Mouse (Mus musculus): ENCODE data around the gene Churc1. TPM values are rescaled to one million over a fixed set of nuclear protein-coding genes. Genes with fewer than 3 reads are reported as not detected.

The Churc1 gene
- polyA plus RNA-seq, 1 experiment = 25.6 TPM

DNA sequence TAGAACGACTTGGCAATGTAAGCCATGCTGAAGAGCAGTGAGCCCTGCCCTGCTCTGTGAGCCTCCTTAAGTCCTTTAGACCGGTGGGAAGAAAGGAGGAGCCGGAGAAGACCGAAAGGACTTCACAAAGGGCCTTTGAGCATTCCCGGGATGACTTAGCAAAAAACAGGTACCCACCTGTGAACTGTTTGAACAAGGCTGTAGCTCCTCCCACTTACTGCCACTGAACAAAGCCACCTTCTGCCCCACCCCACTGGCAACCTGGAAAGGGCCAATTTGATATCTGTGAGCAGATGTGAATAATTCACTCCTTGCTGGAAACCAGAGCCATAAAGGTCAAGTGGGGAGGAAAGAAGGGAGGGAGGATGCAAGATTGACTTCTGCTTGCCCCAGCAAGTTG is 30.0 kb downstream of the Churc1 start, which contains the start of gene Gpx2:
Gene Gpx2, minus strand, starts transcription at position 205 of the 400 bp plus-strand sequence.
- no peak for DNase-seq (ENCODE audit: low read depth in 1 of 2, low spot score in 2 of 2)
- H3K36me3 ChIP-seq (ENCODE audit: control insufficient read depth, insufficient read depth, low read length) = no peaks in the 10 kb centered on the region
- no peaks in the 10 kb centered on the region for H3K27me3 ChIP-seq (ENCODE audit: control insufficient read depth, insufficient read depth, low read length)
- H3K27ac ChIP-seq (ENCODE audit: insufficient read depth, low read length) = no peak within 1 kb of the TSS
- TF ChIP-seq CTCF (IDR thresholded peaks at IDR 0.05; ENCODE audit: extremely low read depth, insufficient read depth, insufficient read length, insufficient replicate concordance) = no peak
- TF ChIP-seq POLR2A (IDR thresholded peaks at IDR 0.05; ENCODE audit: low read depth, low read length) = no peak
- 84% methylated on average over 5 of the region's 5 CpGs for WGBS
- no peak within 1 kb of the TSS for H3K4me3 ChIP-seq (ENCODE audit: extremely low read depth, insufficient read depth, insufficient read length)
- no peaks in the 10 kb centered on the region for H3K4me1 ChIP-seq (ENCODE audit: control insufficient read depth, insufficient read depth, insufficient read length)

DNA sequence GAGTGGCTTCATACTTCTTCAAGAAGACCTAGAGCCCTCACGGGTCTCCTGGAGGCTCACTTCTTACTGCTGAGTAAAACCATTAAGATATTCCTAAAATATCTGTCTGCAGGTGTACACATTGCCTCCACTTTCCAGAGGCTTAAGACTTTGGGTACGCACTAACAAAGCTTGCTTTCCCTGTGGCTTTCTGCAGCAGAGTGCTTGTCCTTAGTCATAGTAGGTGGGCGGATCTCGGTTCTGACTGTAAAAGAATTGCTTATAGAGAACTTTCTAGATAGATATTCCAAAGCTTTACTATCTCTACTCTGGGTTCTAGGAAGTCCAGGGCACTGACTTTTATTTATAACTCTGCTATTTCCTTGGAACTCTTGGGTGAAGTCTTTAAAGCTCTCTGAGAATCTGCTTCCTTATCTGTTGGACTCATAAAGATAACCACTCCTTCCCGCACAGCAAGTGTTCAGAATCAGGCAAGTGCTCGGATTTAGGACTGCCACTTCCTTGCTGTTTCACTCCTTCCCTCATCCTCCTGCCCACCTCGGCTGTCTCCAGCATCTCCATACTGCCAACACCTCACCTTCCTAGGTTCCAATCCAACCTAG is 31.7 kb downstream of the Churc1 start:
- TF ChIP-seq CTCF (IDR thresholded peaks at IDR 0.05; ENCODE audit: extremely low read depth, insufficient read depth, insufficient read length, insufficient replicate concordance) = no peak
- no peak for TF ChIP-seq POLR2A (IDR thresholded peaks at IDR 0.05; ENCODE audit: low read depth, low read length)
- no peak overlapping the region for H3K4me3 ChIP-seq (ENCODE audit: extremely low read depth, insufficient read depth, insufficient read length)
- no peak for DNase-seq (ENCODE audit: low read depth in 1 of 2, low spot score in 2 of 2)
- H3K36me3 ChIP-seq (ENCODE audit: control insufficient read depth, insufficient read depth, low read length) = no peaks in the 10 kb centered on the region
- H3K27me3 ChIP-seq (ENCODE audit: control insufficient read depth, insufficient read depth, low read length) = no peaks in the 10 kb centered on the region
- 82% methylated on average over 7 of the region's 7 CpGs for WGBS
- H3K4me1 ChIP-seq (ENCODE audit: control insufficient read depth, insufficient read depth, insufficient read length) = no peaks in the 10 kb centered on the region
- H3K27ac ChIP-seq (ENCODE audit: insufficient read depth, low read length) = no peak overlapping the region

DNA sequence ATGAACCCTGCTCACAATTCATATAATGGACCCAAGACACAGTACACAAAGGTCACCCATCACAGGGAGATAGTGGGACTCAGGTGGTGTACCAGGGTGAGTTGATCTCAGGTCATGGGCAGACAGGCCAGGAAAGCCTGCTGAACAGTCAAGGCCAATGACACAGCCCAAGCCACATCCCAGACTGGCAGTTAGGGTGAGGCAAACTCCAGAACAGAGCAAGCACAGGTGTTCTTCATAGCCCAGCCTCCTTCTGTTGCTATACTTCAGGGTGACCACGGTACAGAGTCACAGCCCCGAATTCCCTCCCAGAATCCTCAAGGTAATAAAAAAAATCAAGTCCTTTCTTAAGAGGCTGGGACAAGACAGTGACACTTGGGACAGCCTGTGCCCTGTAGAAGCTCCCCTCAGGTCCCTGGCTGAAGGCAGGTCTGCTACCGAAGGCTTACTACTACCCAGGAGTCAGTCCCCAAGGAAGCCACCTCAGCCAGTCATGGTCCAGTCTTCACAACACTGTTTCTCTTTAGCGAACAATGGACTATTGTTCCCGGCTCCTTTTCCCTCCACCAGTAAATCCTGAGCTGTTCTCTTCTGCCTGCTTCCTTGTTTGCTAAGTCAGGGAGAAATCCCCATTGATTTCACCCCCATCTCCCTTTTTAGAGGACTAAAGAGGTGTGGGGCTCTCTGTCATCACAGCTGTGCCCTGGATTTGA is 32.8 kb downstream of the Churc1 start:
- WGBS = 83% methylated on average over 5 of the region's 5 CpGs
- no peak overlapping the region for H3K27ac ChIP-seq (ENCODE audit: insufficient read depth, low read length)
- no peaks in the 10 kb centered on the region for H3K4me1 ChIP-seq (ENCODE audit: control insufficient read depth, insufficient read depth, insufficient read length)
- H3K27me3 ChIP-seq (ENCODE audit: control insufficient read depth, insufficient read depth, low read length) = no peaks in the 10 kb centered on the region
- H3K4me3 ChIP-seq (ENCODE audit: extremely low read depth, insufficient read depth, insufficient read length) = no peak overlapping the region
- no peak for DNase-seq (ENCODE audit: low read depth in 1 of 2, low spot score in 2 of 2)
- TF ChIP-seq POLR2A (IDR thresholded peaks at IDR 0.05; ENCODE audit: low read depth, low read length) (no peak), CTCF (IDR thresholded peaks at IDR 0.05; ENCODE audit: extremely low read depth, insufficient read depth, insufficient read length, insufficient replicate concordance) (no peak)
- H3K36me3 ChIP-seq (ENCODE audit: control insufficient read depth, insufficient read depth, low read length) = no peaks in the 10 kb centered on the region

DNA sequence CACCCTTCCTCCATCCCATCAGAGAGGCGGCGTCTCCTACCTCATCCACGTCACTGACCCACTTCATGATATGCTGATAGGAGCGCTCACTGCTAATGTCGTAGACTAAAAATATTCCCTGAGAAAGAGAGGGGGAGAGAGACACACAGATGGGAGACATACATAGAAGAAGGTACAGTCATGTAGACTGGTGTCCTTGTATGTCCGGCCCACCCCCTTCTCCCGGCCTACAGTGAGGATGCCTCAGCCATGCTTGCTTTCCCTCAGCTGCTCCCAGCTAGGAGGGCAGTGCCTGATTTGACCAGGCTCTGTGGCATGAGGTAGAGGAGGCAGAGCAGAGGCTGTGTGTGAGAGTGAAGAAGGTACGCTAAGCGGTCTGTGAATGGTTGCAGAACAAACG is 37.7 kb downstream of the Churc1 start:
- H3K27ac ChIP-seq (ENCODE audit: insufficient read depth, low read length) = no peak overlapping the region
- no peak for DNase-seq (ENCODE audit: low read depth in 1 of 2, low spot score in 2 of 2)
- no peaks in the 10 kb centered on the region for H3K27me3 ChIP-seq (ENCODE audit: control insufficient read depth, insufficient read depth, low read length)
- WGBS = 92% methylated on average over 10 of the region's 10 CpGs
- H3K4me3 ChIP-seq (ENCODE audit: extremely low read depth, insufficient read depth, insufficient read length) = no peak overlapping the region
- no peaks in the 10 kb centered on the region for H3K36me3 ChIP-seq (ENCODE audit: control insufficient read depth, insufficient read depth, low read length)
- H3K4me1 ChIP-seq (ENCODE audit: control insufficient read depth, insufficient read depth, insufficient read length) = no peaks in the 10 kb centered on the region
- TF ChIP-seq CTCF (IDR thresholded peaks at IDR 0.05; ENCODE audit: extremely low read depth, insufficient read depth, insufficient read length, insufficient replicate concordance) = no peak
- TF ChIP-seq POLR2A (IDR thresholded peaks at IDR 0.05; ENCODE audit: low read depth, low read length) = no peak

DNA sequence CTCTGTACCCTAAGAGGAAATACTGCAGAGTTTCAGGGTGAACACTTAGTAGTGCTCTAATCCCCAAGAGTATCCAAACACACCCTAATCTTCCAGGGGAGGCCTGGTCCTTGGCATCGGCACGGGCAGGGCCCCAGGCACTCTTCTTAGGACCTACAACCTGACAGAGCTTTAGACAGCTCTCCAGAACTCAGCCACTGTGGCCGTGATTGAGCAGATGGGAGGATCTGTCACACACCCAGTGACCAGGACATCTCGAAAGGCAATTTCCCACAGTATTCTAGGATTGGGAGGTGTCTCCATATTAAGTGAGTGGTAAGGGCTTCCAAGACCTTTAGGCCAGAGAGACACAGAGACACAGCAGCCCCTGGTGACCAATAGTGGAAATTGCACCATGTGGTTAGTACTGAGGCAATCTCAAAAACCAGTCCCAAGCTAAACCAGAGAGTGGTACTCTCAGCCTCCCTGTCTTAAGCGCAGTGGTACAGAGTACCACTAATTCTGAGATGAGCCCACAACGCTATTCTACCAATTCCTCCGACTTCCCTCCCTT is 38.4 kb downstream of the Churc1 start:
- WGBS = 60% methylated on average over 7 of the region's 7 CpGs
- H3K27ac ChIP-seq (ENCODE audit: insufficient read depth, low read length) = no peak overlapping the region
- no peaks in the 10 kb centered on the region for H3K36me3 ChIP-seq (ENCODE audit: control insufficient read depth, insufficient read depth, low read length)
- H3K4me1 ChIP-seq (ENCODE audit: control insufficient read depth, insufficient read depth, insufficient read length) = no peaks in the 10 kb centered on the region
- DNase-seq (ENCODE audit: low read depth in 1 of 2, low spot score in 2 of 2) = peak; percentile 11 to 34
- no peaks in the 10 kb centered on the region for H3K27me3 ChIP-seq (ENCODE audit: control insufficient read depth, insufficient read depth, low read length)
- H3K4me3 ChIP-seq (ENCODE audit: extremely low read depth, insufficient read depth, insufficient read length) = no peak overlapping the region
- TF ChIP-seq CTCF (IDR thresholded peaks at IDR 0.05; ENCODE audit: extremely low read depth, insufficient read depth, insufficient read length, insufficient replicate concordance) (peak; percentile 37; the same call in 1 of the 2 replicates), POLR2A (IDR thresholded peaks at IDR 0.05; ENCODE audit: low read depth, low read length) (no peak)

DNA sequence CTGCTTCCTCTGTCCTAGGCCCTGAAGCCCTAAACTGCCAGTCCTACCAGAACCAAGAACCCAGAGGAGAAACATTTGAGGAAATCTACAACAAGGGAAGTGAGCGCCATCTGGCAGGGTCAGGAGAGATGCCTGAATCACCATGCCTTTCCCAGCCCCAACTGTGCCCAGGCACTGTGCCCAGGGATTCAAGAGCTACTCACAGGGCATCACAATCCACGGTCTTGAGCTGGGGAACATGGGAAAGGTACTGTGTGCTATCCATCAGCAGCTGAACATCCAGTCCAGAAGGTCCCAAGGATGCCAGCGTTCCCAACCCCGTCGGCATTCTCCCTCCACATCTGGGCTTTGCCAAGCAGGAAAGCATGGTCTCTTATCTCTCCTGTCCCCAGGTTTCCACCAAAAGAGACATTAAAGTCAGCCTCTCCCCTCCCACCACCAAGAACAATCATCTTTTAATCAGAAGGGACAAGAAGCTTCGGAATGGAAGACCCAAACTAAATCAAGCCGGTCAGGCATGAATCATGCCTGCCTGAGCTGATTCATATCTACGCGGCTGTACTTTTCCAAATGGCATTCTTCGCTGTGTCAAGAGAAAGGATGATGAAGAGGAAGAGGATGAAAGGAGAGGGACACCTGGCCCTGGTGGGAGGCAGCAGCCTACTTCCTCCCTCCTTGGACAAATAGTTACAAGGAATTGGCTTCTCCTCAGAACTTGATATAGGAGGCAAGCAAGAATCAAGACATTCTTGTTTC is 39.9 kb downstream of the Churc1 start:
- no peak for DNase-seq (ENCODE audit: low read depth in 1 of 2, low spot score in 2 of 2)

More for the DNA sequence above, 39.9 kb downstream of the Churc1 start:
- H3K4me3 ChIP-seq (ENCODE audit: extremely low read depth, insufficient read depth, insufficient read length) = no peak overlapping the region
- H3K27ac ChIP-seq (ENCODE audit: insufficient read depth, low read length) = no peak overlapping the region
- 92% methylated on average over 10 of the region's 10 CpGs for WGBS
- no peaks in the 10 kb centered on the region for H3K36me3 ChIP-seq (ENCODE audit: control insufficient read depth, insufficient read depth, low read length)
- no peaks in the 10 kb centered on the region for H3K4me1 ChIP-seq (ENCODE audit: control insufficient read depth, insufficient read depth, insufficient read length)
- TF ChIP-seq CTCF (IDR thresholded peaks at IDR 0.05; ENCODE audit: extremely low read depth, insufficient read depth, insufficient read length, insufficient replicate concordance) (no peak), POLR2A (IDR thresholded peaks at IDR 0.05; ENCODE audit: low read depth, low read length) (no peak)
- H3K27me3 ChIP-seq (ENCODE audit: control insufficient read depth, insufficient read depth, low read length) = no peaks in the 10 kb centered on the region
